Mouse (Mus musculus): ENCODE data around the gene Mamld1.
"Not testable (repeated sequence)": the region's sequence is repeated elsewhere in the genome, so short reads cannot be mapped to it uniquely, and the experiment has no call there.

Mamld1 gene

DNA sequence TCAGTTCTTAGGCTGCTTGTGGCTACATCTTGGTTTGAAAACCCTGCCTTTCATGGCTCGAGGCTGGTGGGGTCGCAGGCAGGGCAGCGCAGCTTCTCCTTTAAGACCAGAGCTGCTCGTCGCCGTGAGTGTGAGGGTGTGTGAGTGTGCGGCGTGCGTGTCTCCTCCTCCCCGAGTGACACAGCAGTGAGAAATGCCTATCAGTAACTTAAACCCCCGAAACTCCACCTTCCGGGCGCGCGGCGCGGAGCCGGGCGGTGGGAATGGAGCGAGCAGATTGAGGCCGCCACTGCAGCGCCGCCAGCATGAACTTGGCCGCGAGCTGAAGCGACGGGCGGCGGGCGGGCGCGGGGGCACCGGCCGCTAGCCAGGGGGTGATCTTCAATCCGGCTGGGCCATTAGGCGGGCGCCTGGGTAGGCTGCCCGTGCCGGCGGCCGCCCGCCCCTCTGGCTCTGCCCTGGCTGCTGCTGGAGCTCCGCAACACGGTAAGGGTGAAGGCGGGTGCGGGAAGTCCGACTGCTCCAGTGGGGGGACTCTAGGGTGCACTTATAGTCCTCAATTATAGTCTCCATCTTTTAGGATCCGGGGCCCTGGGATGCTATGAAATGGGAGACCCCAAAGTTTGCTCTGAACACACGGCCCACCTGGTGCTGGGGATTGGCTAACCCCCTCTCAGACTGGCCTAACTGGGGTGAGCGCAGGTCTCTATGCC lies at the start of gene Mamld1:
Gene Mamld1 (plus strand): TSS at position 393 of the 713 bp plus-strand sequence.
- no peak for DNase-seq (ENCODE audit: low read depth)

DNA sequence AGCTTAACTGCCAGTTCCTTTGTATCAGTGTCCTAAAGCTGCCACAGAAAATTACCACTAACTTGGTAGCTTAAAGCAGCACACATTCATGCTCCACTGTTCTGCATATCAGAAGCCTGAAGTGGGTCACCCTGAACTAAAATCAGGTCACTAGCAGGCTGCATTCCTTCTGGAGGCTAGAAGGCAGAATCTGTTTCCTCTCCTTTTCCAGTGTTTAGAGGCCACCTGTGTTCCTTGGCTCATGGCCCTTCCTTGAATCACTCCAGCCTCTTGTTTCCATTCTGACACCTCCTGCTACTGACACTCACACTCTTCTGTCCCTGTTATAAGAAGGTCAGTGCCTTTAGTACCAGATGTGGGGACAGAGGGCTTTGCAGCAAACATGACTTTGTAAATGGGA lies 25.3 kb upstream of the Mamld1 start:
- no peak for DNase-seq (ENCODE audit: low read depth)

DNA sequence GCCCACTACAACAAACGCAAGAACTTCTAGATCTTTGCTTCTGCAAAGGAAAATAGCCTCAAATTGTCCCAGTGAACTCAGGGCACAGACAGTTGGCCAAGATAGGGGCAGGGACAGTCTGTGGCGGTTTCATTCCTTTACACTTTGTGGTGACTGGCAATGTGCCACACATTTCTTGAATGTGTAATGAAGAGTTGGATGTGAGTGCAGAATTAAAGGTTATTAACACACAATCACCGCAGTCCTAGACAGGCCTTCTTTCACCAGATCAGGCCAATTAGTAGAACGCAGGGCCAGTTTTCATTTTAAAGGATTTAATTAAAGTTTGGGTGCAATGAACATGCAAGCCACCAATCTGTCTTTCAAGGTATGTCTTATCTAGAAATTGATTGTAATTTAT lies 22.0 kb upstream of the Mamld1 start:
- no peak for DNase-seq (ENCODE audit: low read depth)

DNA sequence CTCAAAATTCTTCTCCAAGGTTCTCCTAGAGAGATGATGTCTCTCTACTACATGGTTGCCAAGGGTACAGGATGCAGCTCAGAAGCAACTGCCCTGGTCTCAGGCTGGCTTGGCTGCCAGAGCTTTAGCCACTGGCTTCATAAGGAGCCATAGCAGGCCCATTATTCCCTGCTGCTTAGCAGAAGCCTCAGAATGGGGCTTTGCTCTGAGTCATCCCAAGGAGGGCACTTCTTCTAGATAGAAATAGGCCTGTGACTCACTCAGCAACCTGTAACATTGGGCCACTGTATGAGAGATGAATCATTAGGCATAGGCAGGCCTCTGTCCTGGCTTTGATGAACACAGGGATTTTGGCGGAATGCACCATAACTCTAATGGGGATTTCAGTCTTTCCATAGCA lies 21.1 kb upstream of the Mamld1 start:
- not testable (repeated sequence) for DNase-seq (ENCODE audit: low read depth)

DNA sequence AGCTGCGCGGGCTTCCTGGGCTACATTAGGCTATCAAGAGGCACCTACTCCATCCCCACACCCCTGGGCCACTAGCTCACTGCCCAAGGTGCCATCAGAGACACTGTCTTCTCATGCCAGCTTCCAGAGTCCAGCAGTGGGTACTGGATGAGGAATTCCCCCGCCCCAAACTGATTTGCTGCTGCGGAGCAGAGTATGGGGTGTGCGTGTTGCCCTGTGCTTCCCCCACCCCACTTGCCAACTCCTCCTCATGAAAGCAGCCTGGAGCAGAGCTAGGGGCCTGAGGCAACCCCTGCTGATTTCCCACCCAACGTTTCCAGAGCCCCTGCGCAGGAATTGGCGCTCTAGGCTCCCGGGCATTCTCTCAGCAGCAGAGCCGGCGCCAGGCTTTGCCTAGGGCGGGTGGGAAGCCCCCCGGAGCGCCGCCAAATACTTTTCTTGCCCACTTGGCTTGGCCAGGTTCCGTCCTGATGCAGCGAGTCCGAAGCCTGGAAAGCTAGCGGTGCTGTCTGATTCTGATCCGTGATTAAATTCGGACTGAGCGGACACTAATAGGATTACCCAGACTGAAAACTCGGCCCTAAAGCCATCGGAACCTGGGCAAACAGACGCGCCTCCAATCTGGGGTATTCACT lies 738 bp downstream of the Mamld1 start:
- no peak for DNase-seq (ENCODE audit: low read depth)

DNA sequence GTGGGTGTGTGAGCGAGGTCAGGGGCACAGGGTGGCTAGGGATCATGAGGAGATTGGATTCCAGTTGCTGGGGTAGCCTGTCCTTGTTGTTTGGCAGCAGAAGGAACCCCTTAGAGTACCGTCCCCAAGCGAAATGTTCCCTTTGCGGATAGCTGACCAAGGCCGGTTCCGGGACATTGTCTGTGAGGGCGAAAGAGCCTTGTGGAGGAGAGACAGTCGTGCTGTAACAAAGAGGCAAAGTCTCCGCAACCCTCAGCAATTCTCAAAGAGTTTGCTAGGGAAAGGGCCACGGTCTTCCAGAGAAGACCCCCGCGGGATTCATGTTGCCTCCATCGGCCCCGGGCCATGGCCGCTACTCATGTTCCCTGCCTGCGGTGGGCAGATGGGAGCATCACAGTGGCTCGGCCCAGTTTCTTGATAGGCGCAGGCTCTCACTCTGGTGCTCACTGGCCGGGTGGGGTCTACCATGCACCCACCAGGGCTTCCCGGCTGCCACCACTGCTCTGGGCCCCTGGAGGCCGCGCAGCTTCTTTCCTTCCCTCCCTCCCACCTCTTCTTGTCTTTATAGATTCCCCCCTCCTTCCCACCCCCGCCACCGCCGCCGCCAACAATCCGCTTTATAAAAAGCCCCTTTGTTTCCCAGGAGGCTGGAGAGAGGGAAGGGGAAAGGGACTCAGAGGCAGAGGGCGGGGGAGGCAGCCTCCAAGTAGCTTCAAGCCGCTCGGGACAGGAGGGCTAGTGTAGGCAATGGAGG lies 1.5 kb downstream of the Mamld1 start:
- DNase-seq (ENCODE audit: low read depth) = no peak

DNA sequence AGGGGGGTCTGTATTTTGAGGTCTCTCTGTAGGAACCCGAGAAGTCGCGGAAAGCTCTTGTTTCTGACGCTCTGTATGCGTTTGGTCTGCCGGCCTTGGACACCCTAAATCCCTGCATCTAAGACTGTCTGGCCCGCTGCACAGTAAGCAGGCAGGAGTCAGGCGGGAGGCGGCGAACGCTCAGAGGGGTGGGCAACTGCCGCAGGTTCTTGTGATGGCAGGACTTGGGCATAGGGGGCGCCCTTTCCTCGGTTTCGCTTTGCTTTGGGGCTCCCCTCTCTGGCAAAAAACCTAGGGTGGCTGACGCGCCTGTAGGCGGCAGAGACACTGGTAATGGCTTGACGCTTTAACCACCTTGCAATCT lies 2.0 kb downstream of the Mamld1 start:
- DNase-seq (ENCODE audit: low read depth) = no peak

DNA sequence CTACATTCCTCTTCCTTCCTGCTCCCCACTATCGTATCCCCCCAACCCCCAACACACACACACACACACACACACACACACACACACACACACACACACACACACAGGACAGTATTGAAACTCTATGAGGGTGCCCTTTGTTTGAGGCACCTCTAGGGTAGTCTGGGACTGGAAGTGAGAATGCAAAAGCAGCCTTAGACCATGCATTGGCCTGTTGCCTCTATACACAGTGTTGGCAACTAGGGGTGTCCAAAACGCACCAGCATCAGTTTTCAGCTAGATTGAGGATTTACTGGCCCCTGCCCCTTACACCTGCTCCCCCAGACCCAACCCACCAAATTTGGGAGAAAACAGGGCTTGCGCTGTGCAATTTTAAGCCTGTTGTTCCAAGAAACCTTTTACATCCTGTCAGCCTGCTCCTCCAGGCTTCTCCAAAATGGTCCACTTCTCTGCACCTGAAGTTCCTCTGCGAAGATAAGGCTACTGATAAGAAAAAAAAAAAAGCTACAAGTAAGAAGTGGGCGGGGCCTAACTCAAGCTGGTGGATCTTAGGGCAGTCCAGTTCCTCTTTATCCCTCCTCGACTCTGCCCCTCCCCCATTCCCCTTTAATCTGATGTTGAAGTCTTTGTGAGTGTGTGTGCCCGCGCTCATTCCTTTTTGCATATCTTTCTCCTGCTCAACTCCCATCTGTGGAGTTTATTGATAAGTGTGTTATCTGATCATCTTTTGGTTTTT lies 2.6 kb downstream of the Mamld1 start:
- DNase-seq (ENCODE audit: low read depth) = peak; percentile 8

DNA sequence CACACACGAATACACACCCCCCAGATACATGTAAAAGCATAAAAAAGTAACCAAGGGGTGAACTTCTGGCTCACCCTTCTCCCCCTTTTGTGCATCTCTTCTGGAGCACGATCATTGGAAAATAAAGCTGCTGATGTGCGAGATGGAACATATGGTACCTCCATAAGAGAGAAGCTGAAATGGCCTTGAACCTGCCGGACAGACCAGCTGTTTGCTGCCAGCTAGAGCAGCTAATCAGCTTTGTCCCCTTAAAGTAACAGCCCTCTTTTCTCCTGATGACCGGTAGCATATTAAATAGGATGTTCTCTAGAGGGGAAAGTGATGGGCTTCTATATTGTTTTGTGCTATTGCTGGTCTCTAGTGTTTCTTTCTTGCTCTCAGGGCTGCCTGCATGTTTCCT lies 3.2 kb downstream of the Mamld1 start:
- no peak for DNase-seq (ENCODE audit: low read depth)

DNA sequence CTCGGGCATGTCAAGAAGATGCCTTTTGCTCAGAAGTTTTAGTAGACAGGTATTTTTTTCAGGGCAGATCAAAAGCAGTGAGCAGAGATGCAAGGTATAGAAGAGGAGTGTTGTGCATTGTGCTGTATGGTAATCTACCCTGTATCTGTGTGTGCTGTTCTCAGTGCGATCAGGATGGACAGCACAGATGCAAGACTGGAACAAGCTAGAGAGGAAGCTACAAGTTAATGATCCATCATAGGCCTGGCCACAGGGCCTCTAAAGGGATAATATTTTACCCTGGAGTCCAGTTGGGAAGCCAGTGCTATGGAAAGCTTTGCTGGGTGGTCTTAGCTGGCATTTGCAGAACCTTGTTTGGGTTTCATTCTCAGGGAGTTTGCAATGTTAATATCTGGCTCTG lies 6.9 kb downstream of the Mamld1 start:
- no peak for DNase-seq (ENCODE audit: low read depth)

DNA sequence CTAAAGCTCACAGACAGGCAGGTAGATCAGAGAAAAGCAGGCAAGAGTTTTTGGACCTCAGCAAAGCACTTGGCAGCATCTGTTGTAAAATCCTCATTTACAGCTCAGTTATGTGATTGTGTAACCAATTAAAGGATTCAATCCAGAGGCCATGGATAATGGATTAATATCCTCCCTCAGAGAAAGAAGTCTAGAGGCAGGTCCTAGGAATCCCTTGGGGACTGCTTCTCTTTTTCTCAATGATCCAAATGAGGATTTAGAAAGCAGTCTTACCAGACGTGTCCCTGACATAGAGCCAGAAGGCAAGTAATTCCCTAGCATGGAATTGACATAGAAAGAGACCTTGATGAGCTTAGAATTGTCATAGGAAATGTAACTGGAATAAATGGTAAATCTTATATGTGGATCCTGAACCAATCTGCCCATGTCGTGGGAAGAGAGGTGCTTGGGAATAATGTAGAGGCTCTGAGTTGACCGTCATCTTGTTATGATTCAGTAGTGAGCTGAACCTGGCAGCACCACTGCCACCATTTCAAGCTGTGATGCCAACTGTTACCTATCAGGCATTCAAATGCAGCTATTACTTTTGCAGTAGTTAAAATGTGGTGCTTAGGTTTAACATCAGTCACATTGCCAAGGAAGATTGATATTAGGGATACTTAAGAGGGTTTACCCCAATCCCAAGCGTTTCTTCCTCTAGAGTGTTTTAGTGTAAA lies 35.2 kb downstream of the Mamld1 start:
- no peak for DNase-seq (ENCODE audit: low read depth)

DNA sequence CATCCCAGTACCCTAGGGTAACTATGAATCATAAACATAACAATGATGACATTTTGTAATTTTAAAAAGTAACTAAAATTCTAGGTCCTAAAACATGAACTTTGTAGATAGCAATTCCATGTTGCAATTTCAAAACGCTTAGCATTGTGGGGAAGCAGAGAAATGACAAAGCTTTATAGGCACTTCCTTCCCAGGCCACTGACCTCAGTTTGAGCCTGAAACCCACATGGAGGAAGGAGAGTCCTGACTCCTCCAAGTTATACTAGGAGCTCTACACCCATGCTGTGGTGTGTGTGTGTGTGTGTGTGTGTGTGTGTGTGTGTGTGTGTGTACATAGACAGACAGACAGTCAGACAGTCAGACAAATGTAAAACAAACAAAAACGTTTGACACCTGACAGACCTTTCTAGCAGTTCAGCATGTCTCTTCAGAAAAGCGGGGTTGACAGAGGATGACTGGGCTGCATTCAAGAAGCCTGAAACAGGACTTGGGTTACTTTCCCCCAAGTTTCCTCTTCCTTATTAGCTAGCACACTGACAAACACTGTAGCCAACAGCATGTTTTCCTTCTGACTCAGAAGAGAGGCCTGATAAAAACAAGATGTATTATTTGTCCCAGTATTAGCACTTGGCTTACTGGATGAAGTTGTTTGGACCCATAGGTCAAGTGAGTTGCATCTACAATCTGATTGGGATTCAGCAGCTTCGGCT lies 37.5 kb downstream of the Mamld1 start:
- DNase-seq (ENCODE audit: low read depth) = peak; percentile 20

DNA sequence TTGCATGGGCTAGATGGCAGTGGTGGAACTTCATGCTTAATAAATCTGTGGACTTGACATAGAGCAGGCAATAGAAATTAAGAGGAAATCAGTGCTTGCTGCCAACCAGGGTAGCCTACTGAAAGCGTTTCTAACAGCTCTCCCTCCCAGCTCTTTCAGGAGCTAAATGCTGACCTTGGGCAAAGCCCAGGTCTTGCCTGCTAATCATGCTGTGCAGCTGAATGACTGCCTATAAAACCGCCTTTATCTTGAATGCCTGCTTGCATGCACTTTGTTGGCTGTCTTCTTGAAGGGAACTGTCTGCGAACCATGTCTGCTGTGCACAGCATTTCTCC lies 38.0 kb downstream of the Mamld1 start:
- no peak for DNase-seq (ENCODE audit: low read depth)

DNA sequence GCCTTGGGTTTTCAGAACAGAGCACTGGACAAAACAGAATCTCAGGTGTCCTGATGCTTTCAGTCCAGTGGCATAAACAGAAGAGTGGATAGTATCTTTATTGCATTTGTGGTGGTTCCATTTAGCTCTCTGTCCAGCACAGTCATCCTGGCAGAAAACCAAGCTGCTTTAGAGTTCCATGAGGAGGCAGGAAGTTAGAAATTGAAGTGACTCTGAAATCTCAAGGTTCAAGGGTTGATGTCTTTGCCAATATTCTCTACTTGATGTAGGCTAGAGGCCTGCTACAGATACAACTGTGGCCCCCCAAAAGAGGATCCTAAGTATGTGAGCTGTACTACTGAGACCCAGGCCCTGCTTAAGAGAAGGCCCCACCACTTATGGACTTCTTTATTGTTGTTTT lies 55.8 kb downstream of the Mamld1 start:
- DNase-seq (ENCODE audit: low read depth) = no peak

DNA sequence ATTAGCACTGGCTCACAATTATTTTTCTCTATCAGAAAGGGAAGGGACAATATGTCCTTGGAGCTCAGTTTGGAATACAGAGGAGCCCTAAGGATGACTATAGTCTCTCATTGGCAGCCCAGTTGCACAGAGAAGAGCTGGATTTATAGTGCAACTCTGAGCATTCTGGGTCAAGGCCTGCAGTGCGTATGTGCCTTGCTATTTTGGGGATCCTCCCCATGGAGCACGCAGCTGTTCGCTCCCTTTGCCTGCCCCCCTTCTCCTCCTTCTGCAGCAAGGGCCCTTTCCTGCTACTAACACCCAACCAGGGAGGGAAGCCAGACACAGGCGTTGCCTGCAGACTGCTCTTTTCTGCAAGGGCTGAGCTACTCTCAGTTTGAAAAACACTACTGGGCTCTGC lies 56.3 kb downstream of the Mamld1 start:
- no peak for DNase-seq (ENCODE audit: low read depth)

DNA sequence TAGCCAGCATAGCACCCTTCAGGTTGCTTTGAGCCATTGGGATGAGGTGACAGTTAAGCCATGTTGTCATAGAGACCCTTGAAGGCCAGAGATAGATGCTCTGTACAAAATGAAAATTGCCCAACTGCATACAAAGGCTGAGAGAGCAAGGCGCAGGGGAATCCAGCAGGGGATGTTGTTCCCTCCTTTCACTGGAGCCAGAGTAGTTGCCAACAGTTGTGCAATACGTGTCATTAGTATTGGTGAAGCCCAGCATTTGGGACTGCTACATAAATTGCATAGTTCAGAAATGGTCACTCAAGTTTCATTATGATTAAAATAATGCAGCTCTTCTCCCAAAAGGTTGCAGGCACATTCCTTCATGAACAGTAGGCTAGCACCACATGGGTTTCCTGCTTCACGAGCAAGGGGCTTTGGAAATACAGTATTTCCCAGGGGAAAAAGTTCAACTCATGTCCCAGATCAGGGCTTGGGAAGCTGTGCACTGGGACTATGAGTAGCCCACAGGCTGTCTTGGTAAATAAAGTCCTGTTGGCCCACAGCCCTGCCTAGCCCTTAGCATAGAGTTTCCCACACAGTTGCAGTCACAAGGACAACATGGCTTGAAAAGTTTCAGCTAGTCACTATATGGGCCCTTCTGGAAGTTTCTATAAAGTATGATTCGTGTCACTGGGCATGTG lies 58.1 kb downstream of the Mamld1 start:
- no peak for DNase-seq (ENCODE audit: low read depth)

DNA sequence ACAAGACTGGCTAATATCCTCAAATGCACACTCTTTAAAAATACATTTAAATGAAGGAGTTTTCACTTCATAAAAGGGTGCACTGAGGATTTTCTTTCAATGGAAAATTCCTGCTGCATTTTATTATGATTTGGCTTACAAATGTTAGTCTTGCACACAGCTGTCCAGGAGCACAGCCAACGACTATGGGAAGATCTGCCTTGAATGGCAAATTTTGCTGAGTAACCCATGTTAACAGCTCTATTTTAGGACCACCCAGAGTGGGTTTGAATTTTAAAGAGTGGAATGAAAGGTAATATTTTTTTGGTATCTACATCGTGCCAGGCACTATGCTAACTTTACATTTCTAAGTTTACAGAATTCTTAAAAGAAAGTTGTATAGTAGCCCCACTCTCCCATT lies 60.3 kb downstream of the Mamld1 start:
- no peak for DNase-seq (ENCODE audit: low read depth)

DNA sequence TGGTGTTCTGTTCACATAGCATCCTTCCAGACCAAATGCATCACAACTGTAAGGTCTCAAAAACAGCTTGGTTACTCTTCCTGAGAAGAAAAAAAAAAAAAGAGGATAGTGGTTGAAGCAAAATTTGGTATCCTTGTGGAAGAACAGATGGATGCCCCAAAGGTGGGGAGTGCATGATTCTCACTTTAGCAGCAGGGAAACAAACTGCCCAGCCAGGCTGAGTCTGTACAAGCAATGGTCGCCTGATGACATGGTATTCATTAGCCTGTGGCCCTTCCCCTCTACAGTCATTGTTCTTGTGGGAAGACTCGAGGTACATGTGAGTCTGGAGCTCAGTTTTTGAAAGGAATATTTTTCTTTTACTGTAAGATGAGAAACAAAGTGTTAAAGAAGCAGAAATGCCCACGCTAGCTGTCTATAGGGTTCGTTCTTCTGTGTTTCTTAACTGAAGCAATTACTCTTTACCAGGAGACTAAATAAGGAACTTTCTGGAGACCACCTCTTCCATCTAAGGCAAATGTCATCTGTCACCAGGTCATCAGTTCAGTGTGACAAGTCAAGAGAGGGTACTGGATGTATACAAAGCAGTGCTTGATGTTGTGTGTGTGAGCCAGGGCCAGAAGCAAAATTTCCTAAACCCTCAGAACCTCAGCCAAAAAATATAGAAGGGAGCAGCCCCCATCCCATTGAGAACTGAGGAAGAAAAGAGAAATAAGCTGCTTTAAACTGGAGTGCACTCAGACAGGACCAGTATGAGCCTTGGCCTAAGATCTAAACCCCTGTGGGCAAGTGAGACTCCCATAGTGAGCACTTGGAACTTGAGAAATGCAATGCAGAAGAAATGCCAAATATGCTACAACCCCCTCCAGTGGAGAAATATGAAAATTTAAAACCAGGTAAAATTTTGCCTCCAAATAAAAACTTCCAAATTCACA lies 72.6 kb downstream of the Mamld1 start:
- no peak for DNase-seq (ENCODE audit: low read depth)

DNA sequence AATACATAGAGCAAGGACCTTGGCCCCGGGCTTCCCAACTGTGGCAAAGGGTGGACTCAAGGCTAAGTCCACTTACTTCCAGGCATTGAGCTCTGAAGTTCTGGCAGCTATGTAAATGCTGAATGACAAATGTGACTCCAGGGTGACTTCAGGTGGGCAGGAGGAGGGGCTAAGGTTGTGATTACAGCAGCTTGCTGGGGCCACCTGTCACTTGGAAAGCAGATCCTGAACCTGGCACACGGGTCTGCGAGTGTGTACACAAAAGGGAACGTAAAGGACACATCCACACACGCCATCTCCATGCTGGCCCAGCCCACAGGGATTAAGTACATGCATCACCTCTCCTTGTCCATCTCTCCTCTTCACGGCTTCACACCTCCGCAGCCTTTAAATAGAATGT lies 75.0 kb downstream of the Mamld1 start:
- no peak for DNase-seq (ENCODE audit: low read depth)

DNA sequence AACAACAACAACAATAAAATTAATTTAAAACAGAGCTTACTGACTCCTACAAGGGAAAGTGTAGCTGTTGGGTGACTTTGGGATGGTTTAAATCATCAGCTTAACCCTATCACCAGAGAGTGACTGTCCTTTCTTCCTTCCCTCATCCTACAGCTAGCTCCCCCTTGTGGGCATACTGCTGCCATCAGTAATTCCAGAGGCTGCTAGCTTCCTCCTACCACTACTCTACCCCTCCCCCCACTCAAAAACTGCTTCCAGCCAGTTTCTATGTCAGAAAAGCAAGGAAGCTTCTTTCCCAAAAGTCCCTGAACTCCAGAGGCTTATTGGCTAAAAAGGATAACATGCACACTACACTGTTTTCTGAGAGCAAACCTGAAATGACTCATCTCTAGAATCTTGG lies 81.4 kb downstream of the Mamld1 start:
- DNase-seq (ENCODE audit: low read depth) = peak; percentile 16
